9 mouse cellular contexts compared by ENCODE assay signal in genomic region chr7:84794655-84795054, GRCm38 (mm10). TPM values are rescaled to one million over a fixed set of nuclear protein-coding genes. Genes with fewer than 3 reads are reported as not detected.
A peak's percentile ranks its signal among the peaks of the same experiment; 100 is the strongest.
DNase-seq lines count a peak whose midpoint lies in the region; ATAC-seq lines count a peak whose summit lies in the region.
"Had no signal": no experiment of that assay in that cellular context is flagged by ENCODE, and none has a peak within 500 bp of the region (broad histone marks: within the 10 kb centered on the region; RNA-seq: fewer than 3 reads in every experiment).

No protein-coding gene starts in this region.

- no peak overlapping the region for H3K4me2 ChIP-seq in forebrain, embryonic 13.5 days
- no peak overlapping the region for H3K4me2 ChIP-seq in forebrain, embryonic 11.5 days (ENCODE audit: low read depth, low read length, severe bottlenecking)
- H3K4me2 ChIP-seq: limb, embryonic 12.5 days had no signal

- H3K4me3 ChIP-seq in forebrain, embryonic 13.5 days = no peak overlapping the region
- H3K4me3 ChIP-seq in forebrain, embryonic 11.5 days (ENCODE audit: low read depth, low read length) = no peak overlapping the region
- H3K4me3 ChIP-seq: limb, embryonic 12.5 days had no signal

- no peaks in the 10 kb centered on the region for H3K27me3 ChIP-seq in forebrain, embryonic 13.5 days
- no peaks in the 10 kb centered on the region for H3K27me3 ChIP-seq in forebrain, embryonic 11.5 days (ENCODE audit: control insufficient read depth, insufficient read depth, low read length)
- H3K27me3 ChIP-seq: limb, embryonic 12.5 days had no signal

- 0 out of 2 replicates have a peak, but pooled peaks have one; percentile 48 for ATAC-seq in forebrain, embryonic 13.5 days
- ATAC-seq in forebrain, embryonic 11.5 days (replicated peaks; ENCODE audit: low FRiP score) = no peak; the same call in 1 of the 2 replicates
- no peak for ATAC-seq in erythroblast, adult 5-6 weeks (replicated peaks; ENCODE audit: low FRiP score, poor library complexity, severe bottlenecking)

- DNase-seq in forebrain, embryonic 11.5 days (ENCODE audit: low spot score) = no peak
- peak; percentile 33 for DNase-seq in left cerebral cortex, adult 11 months (ENCODE audit: low spot score)
- DNase-seq in left cerebral cortex, postnatal 4 days = no peak
- DNase-seq in CD4-positive helper T cell, adult 2 months (ENCODE audit: low read depth, low spot score) = peak; percentile 13
- DNase-seq in embryo, embryonic 11 days = peak; percentile 25
- DNase-seq in adrenal gland, postnatal 14 days = no peak

- H3K9ac ChIP-seq in forebrain, embryonic 13.5 days = no peak overlapping the region
- no peak overlapping the region for H3K9ac ChIP-seq in forebrain, embryonic 11.5 days (ENCODE audit: low read length)
- H3K9ac ChIP-seq: limb, embryonic 12.5 days had no signal

- 10% methylated on average over 1 of the region's 1 CpGs for WGBS in forebrain, embryonic 13.5 days
- 17% methylated on average over 1 of the region's 1 CpGs for WGBS in forebrain, embryonic 11.5 days

- H3K27ac ChIP-seq in forebrain, embryonic 13.5 days = no peak overlapping the region
- no peak overlapping the region for H3K27ac ChIP-seq in forebrain, embryonic 11.5 days (ENCODE audit: low read depth, low read length)
- H3K27ac ChIP-seq: limb, embryonic 12.5 days had no signal

- no peaks in the 10 kb centered on the region for H3K36me3 ChIP-seq in forebrain, embryonic 13.5 days (ENCODE audit: poor library complexity, severe bottlenecking)
- H3K36me3 ChIP-seq in forebrain, embryonic 11.5 days (ENCODE audit: control insufficient read depth, insufficient read depth, low read length) = no peaks in the 10 kb centered on the region
- H3K36me3 ChIP-seq: limb, embryonic 12.5 days had no signal

- H3K9me3 ChIP-seq in forebrain, embryonic 13.5 days (replicated peaks) = no peaks in the 10 kb centered on the region
- no peaks in the 10 kb centered on the region for H3K9me3 ChIP-seq in forebrain, embryonic 11.5 days (ENCODE audit: control insufficient read depth, low read length)
- H3K9me3 ChIP-seq: limb, embryonic 12.5 days had no signal

- H3K4me1 ChIP-seq in forebrain, embryonic 13.5 days = no peaks in the 10 kb centered on the region
- H3K4me1 ChIP-seq in forebrain, embryonic 11.5 days (replicated peaks; ENCODE audit: control insufficient read depth, insufficient read depth, low read length) = no peaks in the 10 kb centered on the region
- H3K4me1 ChIP-seq: limb, embryonic 12.5 days had no signal

- intact Hi-C loops in left cerebral cortex, postnatal 4 days (cut with DNase I) = loop anchor here (2.0 kb wide), 1 partner anchor 200 kb away; no protein-coding TSS in a partner anchor

RNA-seq across cellular contexts. Expression of gene Olfr291, which starts 58.7 kb away (rescaled TPM):
- not detected in 2 replicates for polyA plus RNA-seq in forebrain, embryonic 13.5 days (2015; fragmentation: Nextera tagmentation; extraction: Ambion mirVana)
- not detected in 2 replicates for polyA plus RNA-seq in forebrain, embryonic 11.5 days (2014; fragmentation: Nextera tagmentation; extraction: Ambion mirVana)
- not detected for total RNA-seq in left cerebral cortex, postnatal 4 days (2021)
- not detected in 2 replicates for total RNA-seq in erythroblast, adult 5-6 weeks (2015; ENCODE audit: low replicate concordance)
- total RNA-seq in erythroblast, adult 5-6 weeks (2017; ENCODE audit: low replicate concordance) = not detected in 2 replicates
- total RNA-seq in adrenal gland, postnatal 14 days (2021) = not detected in 2 replicates
- polyA plus RNA-seq: limb, embryonic 12.5 days had no signal

Comparison
In these comparisons a context has a peak if more than half of its experiments do, and no peak if none do; other contexts are left out.
1. DNase-seq: peak in left cerebral cortex, adult 11 months (single experiment), CD4-positive helper T cell, adult 2 months (single experiment) and embryo, embryonic 11 days (single experiment); none in forebrain, embryonic 11.5 days (single experiment), left cerebral cortex, postnatal 4 days (single experiment) and adrenal gland, postnatal 14 days (single experiment).